ENCODE assay signal across 7 mouse cellular contexts in the genomic region with DNA sequence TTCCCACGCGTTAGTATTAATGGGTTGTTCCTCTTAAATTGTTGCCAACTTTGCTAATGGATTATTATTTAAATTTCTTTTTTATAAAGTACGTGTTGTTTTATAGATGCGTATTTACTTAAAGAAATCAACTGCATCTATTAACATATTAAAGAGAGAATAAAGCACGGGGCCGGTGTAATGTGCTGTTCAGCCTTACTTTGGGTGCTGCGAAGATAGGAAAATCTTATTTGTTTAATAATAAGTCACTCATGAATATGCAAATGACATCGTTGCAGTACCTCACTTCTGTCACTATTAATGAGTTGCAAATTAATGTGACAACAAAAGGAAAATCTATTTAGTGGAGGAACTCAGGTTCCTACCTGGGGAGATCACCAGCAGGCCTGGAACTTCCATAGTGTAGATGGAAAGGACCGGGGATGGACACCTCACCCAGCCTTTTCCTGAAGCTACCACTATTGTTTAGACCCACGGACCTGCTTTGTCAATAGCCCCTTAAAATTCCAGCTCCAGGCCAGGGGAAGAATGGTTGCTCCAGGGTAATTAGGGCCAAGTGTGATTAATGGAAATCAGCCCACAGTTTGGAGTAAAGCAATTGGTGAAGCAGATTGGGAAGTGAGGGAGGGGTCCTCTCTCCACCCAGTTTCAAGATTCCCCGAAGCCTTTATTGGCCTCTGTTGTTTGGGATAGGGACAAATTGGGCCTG.
DNase-seq lines count a peak whose midpoint lies in the region; ATAC-seq lines count a peak whose summit lies in the region.

No protein-coding gene starts in this region.

- DNase-seq in lung, adult 18-20 months, result no peak
- peak; percentile 67 for DNase-seq in forebrain, embryonic 14.5 days (ENCODE audit: low spot score)
- DNase-seq in limb, embryonic 10.5 days (ENCODE audit: low spot score), result no peak
- DNase-seq in thymus, adult 18-20 months, result no peak

- H3K4me2 ChIP-seq in lung, embryonic 15.5 days, result peak overlapping the region; percentile 72
- peak overlapping the region; percentile 64 for H3K4me2 ChIP-seq in forebrain, embryonic 14.5 days (ENCODE audit: low read length)
- peak overlapping the region; percentile 61 for H3K4me2 ChIP-seq in neural tube, embryonic 12.5 days (replicated peaks)

- H3K9ac ChIP-seq in lung, embryonic 15.5 days, result no peak overlapping the region
- no peak overlapping the region for H3K9ac ChIP-seq in forebrain, embryonic 14.5 days (ENCODE audit: low read length)
- H3K9ac ChIP-seq in neural tube, embryonic 12.5 days, result no peak overlapping the region

- WGBS in lung, embryonic 15.5 days, result 25% methylated on average over 11 of the region's 11 CpGs
- WGBS in forebrain, embryonic 14.5 days, result 7% methylated on average over 11 of the region's 11 CpGs
- whole genome bisulfite sequencing in limb, embryonic 10.5 days, result 3% methylated on average over 11 of the region's 11 CpGs
- 6% methylated on average over 11 of the region's 11 CpGs for WGBS in neural tube, embryonic 12.5 days

- peaks cover 44% of the 10 kb centered on the region for H3K4me1 ChIP-seq in lung, embryonic 15.5 days
- peaks cover 10% of the 10 kb centered on the region for H3K4me1 ChIP-seq in forebrain, embryonic 14.5 days (ENCODE audit: control insufficient read depth, insufficient read depth, low read length)
- peaks cover 49% of the 10 kb centered on the region for H3K4me1 ChIP-seq in limb, embryonic 10.5 days
- peaks cover 26% of the 10 kb centered on the region for H3K4me1 ChIP-seq in neural tube, embryonic 12.5 days

- ATAC-seq in lung, embryonic 15.5 days (ENCODE audit: borderline replicate concordance, extremely low read depth, low FRiP score, low TSS enrichment), result no peak
- ATAC-seq in forebrain, embryonic 14.5 days, result 0 out of 2 replicates have a peak, but pooled peaks have one; percentile 16
- no peak for ATAC-seq in neural tube, embryonic 12.5 days (ENCODE audit: low FRiP score, low read depth)
- ATAC-seq in CD4-positive, CD25-positive, alpha-beta regulatory T cell, adult 4 months, result no peak

- peaks cover 42% of the 10 kb centered on the region; the same call in 1 of the 2 replicates for H3K27me3 ChIP-seq in lung, embryonic 15.5 days
- H3K27me3 ChIP-seq in forebrain, embryonic 14.5 days (replicated peaks; ENCODE audit: control insufficient read depth, insufficient read depth, low read length), result no peaks in the 10 kb centered on the region; the same call in 1 of the 2 replicates
- peaks cover 93% of the 10 kb centered on the region for H3K27me3 ChIP-seq in limb, embryonic 10.5 days (ENCODE audit: low read depth, poor library complexity, severe bottlenecking)
- H3K27me3 ChIP-seq in neural tube, embryonic 12.5 days (replicated peaks), result peaks cover 28% of the 10 kb centered on the region

- H3K4me3 ChIP-seq in lung, embryonic 15.5 days, result no peak overlapping the region
- H3K4me3 ChIP-seq in forebrain, embryonic 14.5 days (ENCODE audit: low read depth, low read length), result no peak overlapping the region
- peak overlapping the region; percentile 52 for H3K4me3 ChIP-seq in limb, embryonic 10.5 days
- H3K4me3 ChIP-seq in neural tube, embryonic 12.5 days, result no peak overlapping the region

- no peaks in the 10 kb centered on the region for H3K36me3 ChIP-seq in lung, embryonic 15.5 days
- no peaks in the 10 kb centered on the region for H3K36me3 ChIP-seq in forebrain, embryonic 14.5 days (ENCODE audit: control insufficient read depth, insufficient read depth, low read length)
- no peaks in the 10 kb centered on the region for H3K36me3 ChIP-seq in limb, embryonic 10.5 days
- no peaks in the 10 kb centered on the region for H3K36me3 ChIP-seq in neural tube, embryonic 12.5 days

- peak overlapping the region; percentile 96; the same call in 1 of the 2 replicates for H3K27ac ChIP-seq in lung, embryonic 15.5 days
- peak overlapping the region; percentile 14; the same call in 1 of the 2 replicates for H3K27ac ChIP-seq in forebrain, embryonic 14.5 days (ENCODE audit: low read depth, low read length)
- peak overlapping the region; percentile 95 for H3K27ac ChIP-seq in limb, embryonic 10.5 days
- no peak overlapping the region for H3K27ac ChIP-seq in neural tube, embryonic 12.5 days

- H3K9me3 ChIP-seq in lung, embryonic 15.5 days, result no peaks in the 10 kb centered on the region
- H3K9me3 ChIP-seq in forebrain, embryonic 14.5 days (replicated peaks; ENCODE audit: control insufficient read depth, low read length), result no peaks in the 10 kb centered on the region
- H3K9me3 ChIP-seq in limb, embryonic 10.5 days (replicated peaks), result no peaks in the 10 kb centered on the region
- no peaks in the 10 kb centered on the region for H3K9me3 ChIP-seq in neural tube, embryonic 12.5 days
